Mouse (Mus musculus) heart, embryonic 11.5 days (tissue): ENCODE data around the gene Hmox1. TPM values are rescaled to one million over a fixed set of nuclear protein-coding genes. Genes with fewer than 3 reads are reported as not detected.

Source experiments
- ATAC-seq: fragments of 200-750 bp; cut with Nextera tagmentation; replicated peaks from 2 replicates; pipeline ENCODE4 v1.8.0; 2017; ENCODE audit warnings: moderate library complexity; ENCODE audit not compliant: insufficient number of reproducible peaks, low FRiP score, low TSS enrichment
- H3K27ac ChIP-seq: fragments of 300-500 bp; sonication (generic); 2 replicates; pipeline ENCODE4 v1.5.1; 2014; ENCODE audit warnings: mild to moderate bottlenecking, low read depth, low read length
- H3K27me3 ChIP-seq: fragments of 300-500 bp; sonication (generic); 2 replicates; pipeline ENCODE4 v1.6.1; 2014; ENCODE audit warnings: mild to moderate bottlenecking, low read length, mixed read lengths; ENCODE audit not compliant: control insufficient read depth, insufficient read depth
- H3K36me3 ChIP-seq: fragments of 300-500 bp; sonication (generic); 2 replicates; pipeline ENCODE4 v1.6.1; 2014; ENCODE audit warnings: mild to moderate bottlenecking, low read length, moderate library complexity, mixed read lengths; ENCODE audit not compliant: control insufficient read depth, insufficient read depth
- H3K4me1 ChIP-seq: fragments of 300-500 bp; sonication (generic); 2 replicates; pipeline ENCODE4 v1.6.1; 2014; ENCODE audit warnings: low read length; ENCODE audit not compliant: control insufficient read depth, insufficient read depth
- H3K4me2 ChIP-seq: fragments of 300-500 bp; sonication (generic); 2 replicates; pipeline ENCODE4 v1.6.1; 2014; ENCODE audit warnings: mild to moderate bottlenecking, moderate library complexity
- H3K4me3 ChIP-seq: fragments of 300-500 bp; sonication (generic); 2 replicates; pipeline ENCODE4 v1.5.1; 2014; ENCODE audit warnings: low read depth, low read length
- H3K9ac ChIP-seq: fragments of 300-500 bp; sonication (generic); 2 replicates; pipeline ENCODE4 v1.6.1; 2014; ENCODE audit warnings: mild to moderate bottlenecking, low read depth, low read length, moderate library complexity
- H3K9me3 ChIP-seq: fragments of 300-500 bp; sonication (generic); replicated peaks from 2 replicates; pipeline ENCODE4 v1.6.1; 2016; ENCODE audit warnings: low read length; ENCODE audit not compliant: control insufficient read depth
- WGBS: fragments of 180-500 bp; shearing (Covaris S2); extraction: QIAGEN DNeasy Blood & Tissue Kit; methylation state at CpG from one replicate; pipeline ENCODE4 v1.1.7; 2014; ENCODE audit not compliant: insufficient replicate concordance; 5-methylcytosine and 5-hydroxymethylcytosine counted together
- polyA plus RNA-seq: library from polyadenylated mRNA; unstranded; fragments of >200 nt; fragmentation: Nextera tagmentation; extraction: Ambion mirVana; gene quantifications from 2 replicates; pipeline ENCODE4 v1.2.1, GENCODE M21; 2014

Hmox1 gene
- polyA plus RNA-seq, 1 experiment from 2014 or later: 9.5 TPM

DNA sequence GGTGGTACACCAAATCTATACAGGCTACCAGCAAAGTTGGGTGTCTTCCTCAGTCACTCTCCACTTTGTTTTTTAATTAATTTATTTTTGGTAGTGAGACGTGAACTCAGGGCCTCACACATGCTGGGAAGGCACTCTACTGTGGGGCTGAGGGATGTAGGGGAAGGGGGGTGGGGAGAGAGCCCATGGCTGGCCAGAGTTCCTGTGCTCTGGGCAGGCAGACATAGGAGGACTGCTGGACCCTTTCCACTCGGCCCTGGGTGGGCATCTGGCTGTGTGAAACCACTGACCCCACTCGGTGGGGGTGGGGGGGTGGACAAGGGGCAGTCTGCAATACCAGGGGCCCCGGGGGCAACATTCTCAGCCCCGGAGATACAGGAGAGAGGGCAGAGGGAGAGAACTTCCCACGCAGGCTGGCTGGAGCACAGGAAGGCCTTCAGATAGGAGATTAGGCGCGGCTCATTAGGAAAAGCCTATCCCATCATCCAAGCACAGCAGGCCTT, 10.0 kb downstream of the Hmox1 start:
- 0 out of 2 replicates have a peak, but pooled peaks have one; percentile 26 for ATAC-seq
- Histone ChIP-seq H3K4me2 (no peak overlapping the region), H3K36me3 (peaks cover 5% of the 10 kb centered on the region), H3K27me3 (no peaks in the 10 kb centered on the region), H3K4me1 (peaks cover 8% of the 10 kb centered on the region; the same call in 1 of the 2 replicates), H3K4me3 (no peak overlapping the region), H3K27ac (peak overlapping the region; percentile 32; the same call in 1 of the 2 replicates), H3K9me3 (no peaks in the 10 kb centered on the region), H3K9ac (peak overlapping the region; percentile 49; the same call in 1 of the 2 replicates)
- WGBS: 35% methylated on average over 8 of the region's 8 CpGs

- peak; percentile 73 for ATAC-seq
- Histone ChIP-seq H3K27me3 (no peaks in the 10 kb centered on the region), H3K9ac (peak overlapping the region; percentile 94), H3K4me3 (peak overlapping the region; percentile 75), H3K9me3 (no peaks in the 10 kb centered on the region), H3K36me3 (peaks cover 19% of the 10 kb centered on the region), H3K27ac (peak overlapping the region; percentile 87), H3K4me2 (peak overlapping the region; percentile 82), H3K4me1 (peaks cover 13% of the 10 kb centered on the region; the same call in 1 of the 2 replicates)
- WGBS: under 1% methylated on average over 9 of the region's 9 CpGs
These were observed 15.3 kb downstream of the Hmox1 start for GRCm38 (mm10) chr8:75108527-75109235.

GRCm38 (mm10) chr8:75109236-75109967, 16.0 kb downstream of the Hmox1 start, which contains the start of gene Mcm5:
TSS of gene Mcm5 (plus strand) at chr8:75109569.
- peaks cover 19% of the 10 kb centered on the region for H3K36me3 ChIP-seq
- peak within 1 kb of the TSS; percentile 82 for H3K4me2 ChIP-seq
- H3K4me1 ChIP-seq: peaks cover 10% of the 10 kb centered on the region; the same call in 1 of the 2 replicates
- H3K27me3 ChIP-seq: no peaks in the 10 kb centered on the region
- ATAC-seq: peak; percentile 96
- peak within 1 kb of the TSS; percentile 75 for H3K4me3 ChIP-seq
- H3K9ac ChIP-seq: peak within 1 kb of the TSS; percentile 94
- peak within 1 kb of the TSS; percentile 87 for H3K27ac ChIP-seq
- H3K9me3 ChIP-seq: no peaks in the 10 kb centered on the region
- WGBS: under 1% methylated on average over 59 of the region's 59 CpGs

GRCm38 (mm10) chr8:75110093-75110492, 16.7 kb downstream of the Hmox1 start:
- 17% methylated on average over 13 of the region's 13 CpGs for WGBS

GRCm38 (mm10) chr8:75118505-75118904, 25.1 kb downstream of the Hmox1 start:
- H3K27ac ChIP-seq: no peak overlapping the region
- no peak overlapping the region for H3K4me2 ChIP-seq
- no peak for ATAC-seq
- no peaks in the 10 kb centered on the region for H3K27me3 ChIP-seq
- H3K36me3 ChIP-seq: peaks cover 45% of the 10 kb centered on the region
- H3K9ac ChIP-seq: no peak overlapping the region
- 88% methylated on average over 1 of the region's 1 CpGs for WGBS
- no peak overlapping the region for H3K4me3 ChIP-seq
- no peaks in the 10 kb centered on the region for H3K9me3 ChIP-seq
- H3K4me1 ChIP-seq: no peaks in the 10 kb centered on the region

More at GRCm38 (mm10) chr8:75110093-75110492, 16.7 kb downstream of the Hmox1 start:
- peak overlapping the region; percentile 82 for H3K4me2 ChIP-seq
- no peaks in the 10 kb centered on the region for H3K27me3 ChIP-seq
- peaks cover 20% of the 10 kb centered on the region for H3K36me3 ChIP-seq
- H3K4me3 ChIP-seq: peak overlapping the region; percentile 75
- no peak overlapping the region for H3K27ac ChIP-seq
- peaks cover 10% of the 10 kb centered on the region; the same call in 1 of the 2 replicates for H3K4me1 ChIP-seq
- H3K9ac ChIP-seq: peak overlapping the region; percentile 82
- no peak for ATAC-seq
- H3K9me3 ChIP-seq: no peaks in the 10 kb centered on the region

- H3K36me3 ChIP-seq: peaks cover 49% of the 10 kb centered on the region
- WGBS: 97% methylated on average over 2 of the region's 2 CpGs
- H3K4me3 ChIP-seq: no peak overlapping the region
- H3K9me3 ChIP-seq: no peaks in the 10 kb centered on the region
- H3K27me3 ChIP-seq: no peaks in the 10 kb centered on the region
- H3K9ac ChIP-seq: no peak overlapping the region
- no peak overlapping the region for H3K4me2 ChIP-seq
- ATAC-seq: no peak
- no peaks in the 10 kb centered on the region for H3K4me1 ChIP-seq
- H3K27ac ChIP-seq: no peak overlapping the region
These were observed 25.9 kb downstream of the Hmox1 start for GRCm38 (mm10) chr8:75119287-75119686.

DNA sequence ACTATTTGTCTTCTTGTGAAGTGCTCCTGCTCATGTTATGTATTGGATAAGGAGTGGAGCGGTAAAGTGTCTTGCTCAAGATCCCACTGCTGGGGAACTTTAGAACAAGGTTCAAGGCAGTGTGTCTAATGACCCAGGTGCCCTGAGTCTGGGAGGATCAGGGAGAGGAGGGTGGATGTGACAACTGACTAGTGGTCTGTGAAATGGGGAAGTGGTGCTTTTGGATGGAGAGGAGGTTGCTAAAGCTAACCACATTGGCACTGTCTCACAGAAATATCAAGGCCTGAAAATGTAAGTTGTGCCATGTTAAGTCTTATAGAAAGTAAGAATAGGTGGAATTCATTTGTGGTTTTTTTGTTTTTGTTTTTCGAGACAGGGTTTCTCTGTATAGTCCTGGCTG, 26.3 kb downstream of the Hmox1 start:
- H3K36me3 ChIP-seq: peaks cover 52% of the 10 kb centered on the region
- H3K27ac ChIP-seq: no peak overlapping the region
- H3K4me1 ChIP-seq: no peaks in the 10 kb centered on the region
- no peak overlapping the region for H3K4me2 ChIP-seq
- no peak for ATAC-seq
- 94% methylated on average over 2 of the region's 2 CpGs for WGBS
- H3K9me3 ChIP-seq: no peaks in the 10 kb centered on the region
- no peak overlapping the region for H3K4me3 ChIP-seq
- H3K9ac ChIP-seq: no peak overlapping the region
- no peaks in the 10 kb centered on the region for H3K27me3 ChIP-seq

DNA sequence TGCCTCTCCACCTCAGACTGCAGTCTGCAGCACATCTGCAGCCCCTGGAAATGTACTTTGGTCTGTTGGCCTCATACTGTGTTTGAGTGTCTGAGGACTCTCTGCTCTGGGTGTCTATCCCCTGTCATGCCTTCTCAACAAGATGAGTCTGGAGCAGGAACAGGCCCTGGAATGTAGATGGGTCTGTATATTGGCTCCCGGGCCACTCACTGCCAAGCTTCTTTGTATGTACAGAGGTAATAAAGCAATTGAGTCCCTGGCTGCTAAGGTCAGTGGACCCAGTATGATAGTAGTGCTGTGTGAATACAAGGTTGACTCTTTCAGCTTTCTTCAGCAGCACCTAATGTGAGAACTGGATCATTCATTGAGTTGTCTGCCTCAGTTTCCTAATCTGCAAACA, 34.0 kb downstream of the Hmox1 start:
- Histone ChIP-seq H3K9ac (no peak overlapping the region), H3K4me3 (no peak overlapping the region), H3K36me3 (peaks cover 38% of the 10 kb centered on the region), H3K4me1 (no peaks in the 10 kb centered on the region), H3K27ac (no peak overlapping the region), H3K27me3 (no peaks in the 10 kb centered on the region), H3K4me2 (no peak overlapping the region), H3K9me3 (no peaks in the 10 kb centered on the region)
- WGBS: 100% methylated on average over 1 of the region's 1 CpGs
- no peak for ATAC-seq
